15 mouse cellular contexts compared by ENCODE assay signal in the genomic region with DNA sequence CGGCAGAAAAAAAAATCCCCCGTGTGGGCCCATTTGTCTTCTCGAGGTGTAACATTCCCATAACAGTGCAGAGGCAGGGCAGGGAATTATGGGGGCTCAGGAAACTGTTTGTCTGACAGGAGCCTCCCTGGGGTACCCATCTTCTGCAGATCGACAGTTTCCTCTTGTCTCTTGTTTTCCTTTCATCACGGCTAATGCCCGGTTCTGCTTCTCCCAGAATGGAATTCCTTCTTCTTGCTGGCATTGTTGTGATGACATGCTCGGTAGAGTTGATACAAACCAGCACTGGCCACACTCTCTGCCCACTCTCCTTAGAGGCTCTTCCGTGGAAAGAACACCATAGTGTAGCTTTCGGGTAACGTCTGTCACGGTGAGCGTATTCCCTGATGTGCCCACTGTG. TPM values are rescaled to one million over a fixed set of nuclear protein-coding genes. Genes with fewer than 3 reads are reported as not detected.
DNase-seq lines count a peak whose midpoint lies in the region; ATAC-seq and TF ChIP-seq lines count a peak whose summit lies in the region.
"Had no signal": no experiment of that assay in that cellular context is flagged by ENCODE, and none has a peak within 500 bp of the region (broad histone marks: within the 10 kb centered on the region; RNA-seq: fewer than 3 reads in every experiment).

No protein-coding gene starts in this region.

- H3K4me1 ChIP-seq in forebrain, embryonic 13.5 days: peaks cover 42% of the 10 kb centered on the region
- H3K4me1 ChIP-seq in forebrain, embryonic 16.5 days (replicated peaks; ENCODE audit: control insufficient read depth, insufficient read depth, low read length): peaks cover 24% of the 10 kb centered on the region
- peaks cover 34% of the 10 kb centered on the region for H3K4me1 ChIP-seq in hindbrain, embryonic 10.5 days (replicated peaks)
- peaks cover 11% of the 10 kb centered on the region; the same call in 1 of the 2 replicates for H3K4me1 ChIP-seq in hindbrain, postnatal 0 days (ENCODE audit: insufficient read depth, low read length)
- peaks cover 15% of the 10 kb centered on the region for H3K4me1 ChIP-seq in embryonic facial prominence, embryonic 12.5 days
- H3K4me1 ChIP-seq in midbrain, embryonic 15.5 days: peaks cover 30% of the 10 kb centered on the region

- H3K4me3 ChIP-seq in forebrain, embryonic 13.5 days: no peak overlapping the region
- no peak overlapping the region for H3K4me3 ChIP-seq in forebrain, embryonic 16.5 days (replicated peaks; ENCODE audit: low read length)
- no peak overlapping the region for H3K4me3 ChIP-seq in hindbrain, embryonic 10.5 days
- H3K4me3 ChIP-seq in hindbrain, postnatal 0 days (ENCODE audit: low read length): no peak overlapping the region
- no peak overlapping the region for H3K4me3 ChIP-seq in embryonic facial prominence, embryonic 12.5 days
- no peak overlapping the region for H3K4me3 ChIP-seq in midbrain, embryonic 15.5 days
- H3K4me3 ChIP-seq: gastrocnemius, adult 2 months had no signal

- H3K27me3 ChIP-seq in forebrain, embryonic 13.5 days: peaks cover 30% of the 10 kb centered on the region; the same call in 1 of the 2 replicates
- no peaks in the 10 kb centered on the region for H3K27me3 ChIP-seq in forebrain, embryonic 16.5 days (replicated peaks; ENCODE audit: control insufficient read depth, insufficient read depth, low read length)
- H3K27me3 ChIP-seq in hindbrain, embryonic 10.5 days (ENCODE audit: insufficient read depth, poor library complexity, severe bottlenecking): no peaks in the 10 kb centered on the region
- H3K27me3 ChIP-seq in hindbrain, postnatal 0 days (ENCODE audit: insufficient read depth, low read length): no peaks in the 10 kb centered on the region
- H3K27me3 ChIP-seq in embryonic facial prominence, embryonic 12.5 days: peaks cover 4% of the 10 kb centered on the region; the same call in 1 of the 2 replicates
- no peaks in the 10 kb centered on the region for H3K27me3 ChIP-seq in midbrain, embryonic 15.5 days (replicated peaks)

- TF ChIP-seq CTCF in hindbrain, postnatal 0 days (IDR thresholded peaks at IDR 0.05; ENCODE audit: low read depth): no peak

- no peak for ATAC-seq in forebrain, embryonic 13.5 days
- ATAC-seq in forebrain, embryonic 16.5 days: no peak
- ATAC-seq in hindbrain, postnatal 0 days: no peak
- no peak for ATAC-seq in embryonic facial prominence, embryonic 12.5 days (ENCODE audit: insufficient number of reproducible peaks, insufficient read depth, low FRiP score, low TSS enrichment)
- no peak for ATAC-seq in midbrain, embryonic 15.5 days (replicated peaks)
- no peak for ATAC-seq in megakaryocyte-erythroid progenitor cell, adult 5-6 weeks (replicated peaks; ENCODE audit: low FRiP score, low TSS enrichment, poor library complexity, severe bottlenecking)
- ATAC-seq: activated CD4-positive, CD25-positive, alpha-beta regulatory T cell, adult 4 months; intestine, embryonic 16.5 days had no signal

- H3K9ac ChIP-seq in forebrain, embryonic 13.5 days: no peak overlapping the region
- H3K9ac ChIP-seq in forebrain, embryonic 16.5 days (replicated peaks; ENCODE audit: low read depth, low read length): no peak overlapping the region
- no peak overlapping the region for H3K9ac ChIP-seq in hindbrain, postnatal 0 days (replicated peaks; ENCODE audit: low read length)
- no peak overlapping the region for H3K9ac ChIP-seq in embryonic facial prominence, embryonic 12.5 days
- H3K9ac ChIP-seq in midbrain, embryonic 15.5 days: no peak overlapping the region

- no peak for DNase-seq in hindbrain, embryonic 10.5 days (ENCODE audit: low spot score)
- no peak for DNase-seq in hindbrain, postnatal 0 days (ENCODE audit: low spot score)
- DNase-seq in left cerebral cortex, postnatal 10 days (ENCODE audit: extremely low spot score in 1 of 2, low spot score in 2 of 2): no peak
- DNase-seq: cerebellum, postnatal 25 days; gastrocnemius, adult 2 months; kidney, postnatal 14 days; lung, postnatal 14 days; thymus, postnatal 14 days had no signal

- no peaks in the 10 kb centered on the region for H3K9me3 ChIP-seq in forebrain, embryonic 13.5 days (replicated peaks)
- H3K9me3 ChIP-seq in forebrain, embryonic 16.5 days (ENCODE audit: control insufficient read depth, low read length): no peaks in the 10 kb centered on the region
- no peaks in the 10 kb centered on the region for H3K9me3 ChIP-seq in hindbrain, embryonic 10.5 days
- no peaks in the 10 kb centered on the region for H3K9me3 ChIP-seq in hindbrain, postnatal 0 days (ENCODE audit: low read length)
- no peaks in the 10 kb centered on the region for H3K9me3 ChIP-seq in embryonic facial prominence, embryonic 12.5 days
- H3K9me3 ChIP-seq in midbrain, embryonic 15.5 days: no peaks in the 10 kb centered on the region

- intact Hi-C loops in left cerebral cortex, postnatal 10 days (cut with DNase I): no loop called here

- WGBS in forebrain, embryonic 13.5 days: 38% methylated on average over 12 of the region's 12 CpGs
- WGBS in forebrain, embryonic 16.5 days: 38% methylated on average over 12 of the region's 12 CpGs
- 31% methylated on average over 12 of the region's 12 CpGs for WGBS in hindbrain, embryonic 10.5 days
- WGBS in hindbrain, postnatal 0 days: 25% methylated on average over 12 of the region's 12 CpGs
- WGBS in embryonic facial prominence, embryonic 12.5 days: 41% methylated on average over 12 of the region's 12 CpGs
- 22% methylated on average over 12 of the region's 12 CpGs for WGBS in midbrain, embryonic 15.5 days

- H3K4me2 ChIP-seq in forebrain, embryonic 13.5 days: no peak overlapping the region
- H3K4me2 ChIP-seq in forebrain, embryonic 16.5 days (ENCODE audit: low read length): no peak overlapping the region
- no peak overlapping the region for H3K4me2 ChIP-seq in hindbrain, postnatal 0 days (ENCODE audit: low read depth, low read length)
- no peak overlapping the region for H3K4me2 ChIP-seq in embryonic facial prominence, embryonic 12.5 days (replicated peaks)
- H3K4me2 ChIP-seq in midbrain, embryonic 15.5 days: no peak overlapping the region

- H3K27ac ChIP-seq in forebrain, embryonic 13.5 days: peak overlapping the region; percentile 11; the same call in 1 of the 2 replicates
- no peak overlapping the region for H3K27ac ChIP-seq in forebrain, embryonic 16.5 days (ENCODE audit: low read length)
- H3K27ac ChIP-seq in hindbrain, embryonic 10.5 days: peak overlapping the region; percentile 60
- H3K27ac ChIP-seq in hindbrain, postnatal 0 days: no peak overlapping the region
- peak overlapping the region; percentile 19; the same call in 1 of the 2 replicates for H3K27ac ChIP-seq in embryonic facial prominence, embryonic 12.5 days
- peak overlapping the region; percentile 18; the same call in 1 of the 2 replicates for H3K27ac ChIP-seq in midbrain, embryonic 15.5 days
- H3K27ac ChIP-seq: gastrocnemius, adult 2 months had no signal

- H3K36me3 ChIP-seq in forebrain, embryonic 13.5 days (ENCODE audit: poor library complexity, severe bottlenecking): no peaks in the 10 kb centered on the region
- no peaks in the 10 kb centered on the region for H3K36me3 ChIP-seq in forebrain, embryonic 16.5 days (ENCODE audit: control insufficient read depth, insufficient read depth)
- H3K36me3 ChIP-seq in hindbrain, embryonic 10.5 days: no peaks in the 10 kb centered on the region
- no peaks in the 10 kb centered on the region for H3K36me3 ChIP-seq in hindbrain, postnatal 0 days (ENCODE audit: insufficient read depth, low read length)
- H3K36me3 ChIP-seq in embryonic facial prominence, embryonic 12.5 days: no peaks in the 10 kb centered on the region
- H3K36me3 ChIP-seq in midbrain, embryonic 15.5 days (replicated peaks): no peaks in the 10 kb centered on the region

RNA-seq across cellular contexts. Expression of gene Camk1g, which starts 19.9 kb away (rescaled TPM):
- polyA plus RNA-seq in forebrain, embryonic 13.5 days (2015; fragmentation: Nextera tagmentation; extraction: Ambion mirVana): 26.7 and 30.0 TPM in 2 replicates
- 49.9 and 51.9 TPM in 2 replicates for polyA plus RNA-seq in forebrain, embryonic 16.5 days (2015; fragmentation: Nextera tagmentation; extraction: Ambion mirVana)
- 11.8 and 15.5 TPM in 2 replicates for polyA plus RNA-seq in hindbrain, embryonic 10.5 days (2016; fragmentation: Nextera tagmentation; extraction: Ambion mirVana)
- 32.9 and 34.6 TPM in 2 replicates for total RNA-seq in hindbrain, postnatal 0 days (2014; rRNA removed)
- 30.9 and 35.1 TPM in 2 replicates for polyA plus RNA-seq in hindbrain, postnatal 0 days (2015; fragmentation: Nextera tagmentation; extraction: Ambion mirVana)
- 24.4 and 26.3 TPM in 2 replicates for polyA plus RNA-seq in embryonic facial prominence, embryonic 12.5 days (2016; fragmentation: Nextera tagmentation; extraction: Ambion mirVana)
- 54.4 and 57.0 TPM in 2 replicates for polyA plus RNA-seq in midbrain, embryonic 15.5 days (2015; fragmentation: Nextera tagmentation; extraction: Ambion mirVana)
- not detected in 2 replicates for total RNA-seq in megakaryocyte-erythroid progenitor cell, adult 5-6 weeks (2014; fragmentation: Nextera tagmentation)
- total RNA-seq in megakaryocyte-erythroid progenitor cell, adult 5-6 weeks (2017): not detected in 2 replicates
- total RNA-seq in left cerebral cortex, postnatal 10 days (2021): 10 to 100 TPM; 38.9 TPM
- polyA plus RNA-seq: activated CD4-positive, CD25-positive, alpha-beta regulatory T cell, adult 4 months had no signal

Comparison
In these comparisons a context has a peak if more than half of its experiments do, and no peak if none do; other contexts are left out.
1. H3K27ac ChIP-seq: peak in forebrain, embryonic 13.5 days (single experiment), hindbrain, embryonic 10.5 days (single experiment), embryonic facial prominence, embryonic 12.5 days (single experiment) and midbrain, embryonic 15.5 days (single experiment); none in forebrain, embryonic 16.5 days (single experiment) and hindbrain, postnatal 0 days (single experiment).